Mouse (Mus musculus) thymus, postnatal 4 days (tissue): ENCODE results near the gene Mid1.
"Not testable (repeated sequence)": the region's sequence is repeated elsewhere in the genome, so short reads cannot be mapped to it uniquely, and the experiment has no call there.

Experiments used
- DNase-seq: peaks from one replicate; pipeline ENCODE4 v3.0.0; 2021

Gene Mid1

DNA sequence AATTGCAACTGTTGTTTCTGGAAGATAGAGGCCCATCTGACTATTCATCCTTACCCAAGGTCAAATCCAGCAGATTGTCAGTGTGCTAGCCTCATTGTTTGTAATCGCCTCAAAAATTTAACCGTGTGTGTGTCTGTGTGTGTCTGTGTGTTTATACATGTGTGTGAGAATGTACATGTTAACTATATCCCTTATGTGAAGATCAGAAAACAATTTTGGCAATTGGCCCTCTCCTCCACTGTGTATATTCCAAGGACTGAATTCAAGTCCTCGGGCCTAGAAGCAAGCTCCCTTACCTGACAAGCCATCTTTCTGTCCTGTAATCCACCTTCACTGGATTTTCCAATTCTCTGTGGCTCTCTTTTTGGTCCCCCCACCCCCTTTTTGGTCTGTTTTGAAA is 288.8 kb downstream of the Mid1 start:
- not testable (repeated sequence) for DNase-seq

DNA sequence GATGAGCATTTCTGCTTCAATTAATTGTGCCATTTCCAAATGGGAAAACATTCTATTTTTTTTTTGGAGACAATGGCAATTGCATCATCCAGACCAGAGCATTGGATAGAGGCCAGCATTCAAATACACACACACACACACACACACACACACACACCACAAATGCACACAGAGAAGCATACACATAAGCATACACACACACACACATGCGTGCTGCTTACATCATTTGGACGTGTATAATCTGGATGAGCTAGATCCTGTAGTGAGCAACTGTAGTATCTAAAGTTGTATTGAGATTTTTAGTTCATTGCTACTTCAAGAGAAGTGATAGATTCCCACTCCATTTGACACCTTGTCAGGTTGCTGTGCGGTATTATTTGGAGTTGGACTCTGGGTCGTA is 289.5 kb downstream of the Mid1 start:
- DNase-seq: not testable (repeated sequence)

DNA sequence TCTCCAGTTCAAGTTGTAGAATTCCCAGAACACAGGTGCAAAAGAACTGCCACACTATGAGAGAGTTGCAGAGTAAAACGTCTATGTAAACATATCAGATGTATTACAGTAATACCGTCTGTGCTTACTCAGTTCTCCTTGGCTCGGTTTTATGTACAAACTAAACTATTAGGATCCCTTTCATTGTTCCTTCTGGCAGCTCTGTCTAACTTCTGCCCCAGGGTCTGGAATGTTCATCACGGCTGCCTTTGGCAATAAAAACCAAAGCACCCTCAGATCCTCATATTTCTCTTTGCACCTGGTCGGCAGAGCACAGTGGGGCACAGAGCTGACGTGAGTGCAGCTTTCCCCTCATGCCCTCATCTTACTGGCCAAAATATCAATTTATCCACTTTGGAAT is 290.0 kb downstream of the Mid1 start:
- DNase-seq: not testable (repeated sequence)

DNA sequence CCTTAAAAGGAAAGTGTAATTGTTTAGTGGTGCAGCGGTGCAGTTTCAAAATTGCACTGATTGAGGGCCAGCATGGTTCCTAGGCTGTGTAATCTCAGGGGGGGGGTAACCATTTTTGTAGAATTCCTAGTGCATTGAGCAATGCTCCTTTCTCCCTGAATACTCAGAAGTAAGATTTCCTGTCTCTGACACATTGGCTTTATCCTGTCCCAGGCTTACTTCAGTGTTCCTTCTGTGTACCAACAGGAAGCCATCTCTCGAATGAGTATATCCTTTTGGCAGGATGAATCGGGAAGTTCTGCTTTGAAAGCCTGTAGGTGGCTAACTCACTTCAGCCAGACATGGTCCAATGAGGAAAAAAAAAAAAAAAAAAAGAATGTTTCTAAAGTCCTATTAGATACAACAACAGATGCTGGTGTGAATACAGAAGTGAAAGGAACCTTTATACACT is 290.7 kb downstream of the Mid1 start:
- not testable (repeated sequence) for DNase-seq

DNA sequence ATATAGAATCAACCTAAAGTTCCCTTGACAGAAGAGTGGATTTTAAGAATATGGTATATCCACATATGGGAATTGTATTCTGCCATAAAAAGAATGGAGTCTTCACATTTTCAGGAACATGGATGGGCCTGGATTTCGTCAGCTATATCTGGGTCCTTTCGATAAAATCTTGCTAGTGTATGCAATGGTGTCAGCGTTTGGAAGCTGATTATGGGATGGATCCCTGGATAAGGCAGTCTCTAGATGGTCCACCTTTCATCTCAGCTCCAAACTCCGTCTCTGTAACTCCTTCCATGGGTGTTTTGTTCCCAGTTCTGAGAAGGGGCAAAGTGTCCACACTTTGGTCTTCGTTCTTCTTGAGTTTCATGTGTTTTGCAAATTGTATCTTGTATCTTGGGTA is 291.3 kb downstream of the Mid1 start:
- not testable (repeated sequence) for DNase-seq

DNA sequence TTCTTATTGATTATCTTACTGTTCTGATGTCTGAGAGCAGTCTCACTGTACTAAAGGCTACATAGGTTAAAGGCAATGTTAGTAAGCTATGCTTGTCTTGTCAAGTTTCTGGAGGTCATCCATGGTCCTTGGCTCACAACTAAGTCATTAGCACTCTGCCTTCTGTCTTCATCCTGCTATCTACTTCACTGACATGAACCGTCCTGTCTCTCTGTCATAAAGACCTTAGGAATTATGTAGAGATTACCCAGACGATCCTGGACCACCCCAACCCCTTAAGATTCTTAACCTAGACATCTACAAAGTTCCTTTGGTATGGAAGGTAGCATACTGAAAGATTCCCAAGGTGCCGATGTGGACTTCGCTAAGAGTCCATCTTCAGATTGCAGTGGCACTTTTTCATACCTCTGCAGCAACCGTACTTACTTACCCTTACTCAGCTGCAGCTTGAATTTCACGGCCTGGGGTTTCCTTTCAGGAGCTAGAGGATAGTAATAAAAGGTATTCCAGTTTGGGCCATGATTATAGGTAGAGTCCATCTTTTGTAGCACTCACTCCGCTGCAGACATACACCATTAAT is 292.9 kb downstream of the Mid1 start:
- not testable (repeated sequence) for DNase-seq

DNA sequence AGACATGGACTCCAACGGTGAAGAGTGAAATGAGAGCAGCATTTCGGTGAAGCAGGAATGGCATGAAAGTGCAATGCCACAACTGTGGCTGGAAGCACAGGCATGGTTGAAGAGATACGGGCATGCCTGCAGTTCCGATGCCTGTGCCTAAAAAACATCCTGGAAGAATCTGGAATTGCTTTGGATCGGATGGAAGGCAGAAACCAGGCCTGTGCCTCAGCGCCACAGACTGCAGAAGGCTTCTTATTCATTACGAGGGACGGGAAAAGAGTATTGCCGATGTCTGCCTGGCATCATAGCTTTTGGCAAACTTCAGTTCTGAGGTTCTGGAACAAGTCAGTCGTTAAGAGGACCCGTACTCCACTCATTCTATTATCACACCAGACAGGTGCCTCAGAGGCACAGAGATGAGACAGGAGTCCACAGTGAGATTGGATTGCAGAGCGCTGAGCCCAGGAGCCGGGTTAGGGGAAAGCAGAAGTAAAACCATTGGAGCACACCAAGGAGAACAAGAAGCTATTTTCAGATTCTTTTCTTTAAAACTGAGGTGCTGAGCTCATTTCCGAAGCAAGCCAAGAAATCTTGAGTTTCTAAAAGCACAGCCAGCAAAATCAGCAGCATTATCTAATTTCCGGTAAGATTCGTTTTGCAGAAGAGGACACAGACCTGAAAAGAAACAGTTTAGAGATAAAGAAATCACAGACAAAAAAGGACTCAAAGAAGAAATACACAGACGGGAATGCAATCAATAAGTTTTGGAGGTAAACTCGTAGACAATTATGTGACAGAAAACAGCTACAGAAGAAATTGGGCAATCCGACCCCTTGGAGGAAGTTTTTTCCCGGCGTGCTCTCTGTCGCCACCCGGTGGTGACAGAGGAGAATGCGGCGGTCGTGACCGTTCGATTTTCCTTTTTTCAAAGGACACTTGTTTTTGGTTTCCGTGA is 293.7 kb downstream of the Mid1 start:
- peak; percentile 77 for DNase-seq

DNA sequence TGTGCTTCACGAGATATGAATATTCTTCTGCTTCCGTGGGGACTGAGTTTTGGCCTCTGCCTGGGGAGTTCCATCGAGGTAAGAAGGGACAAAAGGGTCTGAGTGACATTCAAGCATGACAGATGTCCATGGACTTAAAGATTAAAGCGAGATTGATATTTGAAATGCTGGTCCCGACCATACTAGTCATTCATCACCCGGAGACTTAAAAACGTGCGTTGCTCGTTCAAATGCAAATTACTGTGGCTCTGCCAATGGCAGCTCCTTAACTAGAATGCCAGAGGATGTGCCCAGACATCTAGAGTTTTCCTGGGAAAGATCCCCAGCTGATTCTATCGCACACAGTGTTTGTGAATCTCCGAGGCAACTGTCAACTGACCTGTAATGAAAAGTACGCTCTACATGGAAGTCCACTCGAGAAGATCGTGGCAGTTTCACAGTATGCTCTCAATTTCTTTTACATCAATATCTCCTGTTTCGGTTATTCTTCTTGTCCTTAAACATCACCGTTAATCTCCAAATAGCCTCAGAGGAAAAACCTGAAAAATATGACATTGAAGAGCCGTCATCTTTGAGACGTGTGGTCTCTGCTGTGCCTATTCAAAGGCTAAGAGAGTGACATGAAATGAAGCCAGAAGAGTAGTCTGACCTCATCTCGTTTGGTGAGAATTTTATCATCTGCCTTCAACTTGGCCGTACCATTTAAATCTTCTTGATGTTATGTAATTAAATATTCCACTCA is 294.6 kb downstream of the Mid1 start:
- DNase-seq: not testable (repeated sequence)

DNA sequence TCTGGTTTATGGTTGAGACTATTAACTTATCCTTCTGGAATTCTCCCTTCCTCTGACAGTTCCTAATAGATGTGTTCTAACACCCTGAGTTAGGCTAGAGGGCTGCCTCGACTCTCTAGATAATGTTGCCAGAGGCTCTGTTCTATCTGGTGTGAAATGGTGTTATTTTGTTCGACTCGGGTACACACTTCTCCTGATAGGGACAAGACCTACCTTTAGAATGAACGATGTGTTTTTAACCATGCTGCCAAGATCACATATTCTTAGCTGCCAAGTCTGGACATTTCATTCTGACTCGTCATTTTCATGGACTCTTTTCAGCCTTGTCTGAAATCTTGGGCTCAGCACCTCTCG is 295.2 kb downstream of the Mid1 start:
- DNase-seq: not testable (repeated sequence)

DNA sequence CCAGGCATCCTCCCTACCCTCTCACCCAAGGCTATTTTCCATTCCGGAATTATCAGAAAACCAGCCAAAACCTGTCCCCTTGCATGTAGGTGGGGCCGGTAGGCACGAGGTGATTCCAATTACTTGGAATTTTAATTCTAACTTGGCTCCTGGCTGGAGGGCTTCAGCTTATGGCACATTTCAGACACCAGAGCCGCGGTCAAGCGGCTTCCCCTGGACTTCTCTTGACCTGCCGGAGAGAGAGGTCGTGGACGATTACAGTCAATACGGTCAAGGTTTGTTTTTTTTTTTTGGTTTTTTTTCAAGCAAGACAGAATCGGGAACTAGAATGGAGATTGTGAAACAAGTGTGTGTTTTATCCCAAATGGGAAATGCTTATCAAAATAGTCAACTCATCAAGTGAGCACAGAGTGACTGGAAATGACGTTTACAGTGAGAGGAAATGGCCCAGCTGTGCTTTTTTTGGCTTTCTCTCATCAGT is 295.9 kb downstream of the Mid1 start:
- DNase-seq: no peak

DNA sequence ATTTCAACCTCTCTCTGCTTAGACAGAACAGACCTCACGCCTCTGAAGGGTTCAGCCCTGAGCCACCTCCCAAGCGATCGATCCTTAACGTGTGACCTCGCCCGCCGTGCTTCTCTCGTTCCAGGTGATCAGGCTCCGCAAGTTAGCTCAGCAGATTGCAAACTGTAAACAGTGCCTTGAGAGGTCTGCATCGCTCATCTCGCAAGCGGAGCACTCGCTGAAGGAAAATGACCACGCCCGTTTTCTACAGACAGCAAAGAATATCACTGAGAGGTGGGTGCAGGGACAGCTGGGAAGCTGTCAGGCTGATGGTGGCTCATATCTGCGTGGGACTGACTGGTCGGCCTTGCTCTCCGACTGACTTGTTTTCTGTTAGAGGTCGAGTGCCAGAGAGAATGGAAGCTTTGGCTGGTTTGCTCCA is 296.8 kb downstream of the Mid1 start:
- DNase-seq: peak; percentile 19

DNA sequence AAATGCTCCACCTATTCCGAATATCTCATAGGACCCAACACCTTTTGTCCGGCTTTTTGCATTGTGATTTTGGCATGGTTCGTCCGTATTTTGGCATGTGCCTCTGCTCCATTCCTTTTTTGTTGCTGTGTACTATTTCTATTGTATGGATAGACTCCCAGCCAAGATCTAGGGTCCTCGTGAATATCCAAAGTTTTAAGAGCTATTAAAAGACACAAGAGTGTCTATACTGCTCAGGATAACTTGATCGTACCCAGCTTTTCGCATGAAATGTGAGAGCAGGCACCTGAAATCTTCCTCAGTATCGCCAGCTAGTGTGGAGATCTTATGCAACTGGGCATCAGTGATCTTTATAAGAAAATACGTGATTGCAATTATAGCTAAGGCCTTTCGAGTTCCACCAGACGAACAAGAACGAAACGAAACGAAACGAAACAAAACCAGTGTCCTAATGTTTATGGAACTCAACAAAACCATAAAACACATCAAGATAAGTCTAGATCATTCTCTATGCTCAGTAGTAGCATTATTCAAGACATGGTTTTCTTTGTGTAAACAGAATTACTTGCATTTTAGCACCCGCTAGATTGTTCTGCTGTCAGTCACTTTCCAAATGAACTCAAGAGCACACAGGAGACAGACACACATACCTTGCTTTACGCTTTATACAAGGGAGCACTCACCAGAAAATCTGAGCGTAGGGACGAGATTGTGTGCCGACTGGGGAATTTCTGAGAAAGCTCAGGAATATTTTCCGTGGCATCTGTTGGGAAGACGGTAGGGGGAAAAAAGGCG is 297.8 kb downstream of the Mid1 start:
- DNase-seq: not testable (repeated sequence)

DNA sequence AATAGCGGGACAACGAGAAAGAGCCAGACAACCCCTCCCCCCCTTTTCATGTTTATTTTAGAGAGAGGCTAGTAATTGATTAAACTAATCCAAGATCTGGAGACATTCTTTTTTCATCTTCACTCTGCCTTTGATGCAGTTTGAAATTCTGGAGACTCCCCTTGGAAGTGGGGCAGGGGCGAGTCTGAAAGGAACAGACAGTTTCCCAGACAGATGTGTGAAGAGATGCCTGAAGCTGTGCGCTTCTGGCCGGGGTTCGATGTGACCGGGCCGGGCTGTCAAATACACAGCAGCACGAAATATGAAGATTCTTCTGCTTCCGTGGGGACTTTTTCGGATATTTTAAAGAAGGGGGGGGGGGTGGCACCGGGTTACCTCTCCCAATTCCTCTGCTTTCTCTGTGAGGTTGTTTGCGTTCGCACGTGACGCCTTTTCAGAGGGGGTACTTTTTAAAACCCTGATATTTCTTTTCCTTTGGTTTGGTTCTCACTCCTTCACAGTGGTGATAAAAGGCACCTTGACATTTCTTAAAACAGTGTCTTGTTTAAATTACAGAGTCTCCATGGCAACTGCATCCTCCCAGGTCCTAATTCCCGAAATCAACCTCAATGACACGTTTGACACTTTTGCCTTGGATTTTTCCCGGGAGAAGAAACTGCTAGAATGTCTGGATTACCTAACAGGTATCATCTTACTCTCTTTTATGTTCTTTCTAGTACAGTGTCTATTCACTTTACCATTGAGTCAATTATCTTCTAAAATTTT is 298.6 kb downstream of the Mid1 start:
- not testable (repeated sequence) for DNase-seq

DNA sequence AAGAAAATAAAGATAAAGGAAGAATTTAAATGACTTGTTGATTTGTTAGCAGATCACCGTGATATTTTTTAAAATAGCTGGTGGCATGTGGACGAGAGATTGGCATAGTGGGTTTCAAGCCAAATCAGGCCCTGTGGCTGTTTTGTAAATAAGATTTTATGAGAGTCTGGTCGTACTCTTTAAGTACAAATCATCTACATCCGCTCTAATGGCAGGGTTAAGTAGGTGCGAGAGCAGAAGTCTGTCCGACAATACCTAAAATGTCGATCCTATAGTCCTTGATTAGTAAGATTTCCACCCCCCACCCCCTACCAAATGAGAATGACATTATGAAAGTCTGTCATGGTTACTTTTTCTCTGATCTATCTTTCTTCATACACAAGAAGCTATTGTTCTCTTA is 299.3 kb downstream of the Mid1 start:
- not testable (repeated sequence) for DNase-seq

DNA sequence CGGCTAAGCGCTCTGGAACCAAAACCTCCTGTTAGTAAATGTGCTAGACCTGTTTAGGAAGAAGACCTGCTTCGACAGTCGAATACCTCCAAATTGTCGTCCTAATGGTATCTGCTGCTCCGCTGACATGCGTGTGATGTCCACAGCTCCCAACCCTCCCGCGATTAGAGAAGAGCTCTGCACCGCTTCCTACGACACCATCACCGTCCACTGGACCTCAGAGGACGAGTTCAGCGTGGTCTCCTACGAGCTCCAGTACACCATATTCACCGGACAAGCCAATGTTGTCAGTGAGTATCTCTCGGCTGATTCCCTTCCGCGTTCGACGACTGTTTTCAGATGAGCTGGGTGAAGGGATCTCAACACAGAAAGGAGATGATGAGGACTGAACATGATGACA is 299.9 kb downstream of the Mid1 start:
- peak; percentile 27 for DNase-seq

DNA sequence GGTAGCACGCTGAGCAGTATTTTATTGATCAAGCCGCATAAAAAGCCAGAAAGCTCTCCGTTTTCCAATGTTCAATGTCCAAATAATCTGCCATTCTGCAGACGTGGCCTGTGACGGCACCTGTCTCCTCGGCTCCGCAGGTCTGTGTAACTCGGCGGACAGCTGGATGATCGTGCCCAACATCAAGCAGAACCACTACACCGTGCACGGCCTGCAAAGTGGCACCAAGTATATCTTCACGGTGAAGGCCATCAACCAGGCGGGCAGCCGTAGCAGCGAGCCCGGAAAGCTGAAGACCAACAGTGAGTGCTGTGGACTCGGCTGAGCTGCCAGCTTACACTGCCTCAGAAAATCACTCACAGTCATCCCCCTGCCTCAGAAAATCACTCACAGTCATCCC is 300.8 kb downstream of the Mid1 start:
- peak; percentile 60 for DNase-seq

DNA sequence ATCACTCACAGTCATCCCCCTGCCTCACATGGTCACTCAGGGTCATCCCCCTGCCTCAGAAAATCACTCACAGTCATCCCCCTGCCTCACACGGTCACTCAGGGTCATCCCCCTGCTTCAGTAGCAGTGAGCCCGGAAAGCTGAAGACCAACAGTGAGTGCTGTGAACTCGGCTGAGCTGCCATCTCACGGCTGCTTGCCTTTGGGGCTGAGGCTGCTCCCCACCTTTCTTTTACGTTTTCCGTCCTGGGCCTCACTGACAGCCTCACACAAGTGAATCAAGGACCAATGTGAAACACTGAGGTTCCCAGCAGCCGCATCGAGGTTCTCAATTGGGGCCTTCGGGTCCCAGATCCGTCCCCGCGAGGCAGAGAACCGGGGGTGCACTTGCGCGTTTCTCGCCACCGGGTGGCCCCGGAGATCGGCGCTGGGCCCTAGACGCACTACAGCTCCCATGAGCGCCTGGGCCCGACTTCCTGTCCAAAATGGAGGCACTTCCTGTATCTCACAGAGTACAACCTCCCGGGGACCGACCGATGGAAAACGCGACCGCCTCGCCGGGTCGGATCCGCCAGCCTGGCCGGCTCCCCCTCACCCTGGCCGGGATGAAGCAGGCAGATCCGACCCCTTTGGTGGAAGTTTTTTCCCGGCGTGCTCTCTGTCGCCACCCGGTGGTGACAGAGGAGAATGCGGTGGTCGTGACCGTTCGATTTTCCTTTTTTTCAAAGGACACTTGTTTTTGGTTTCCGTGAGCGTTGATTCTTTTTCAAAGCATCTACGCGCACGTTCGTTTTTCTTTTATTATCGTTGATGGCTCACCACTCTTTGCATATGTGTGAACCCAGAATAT is 301.7 kb downstream of the Mid1 start:
- peak; percentile 94 for DNase-seq

DNA sequence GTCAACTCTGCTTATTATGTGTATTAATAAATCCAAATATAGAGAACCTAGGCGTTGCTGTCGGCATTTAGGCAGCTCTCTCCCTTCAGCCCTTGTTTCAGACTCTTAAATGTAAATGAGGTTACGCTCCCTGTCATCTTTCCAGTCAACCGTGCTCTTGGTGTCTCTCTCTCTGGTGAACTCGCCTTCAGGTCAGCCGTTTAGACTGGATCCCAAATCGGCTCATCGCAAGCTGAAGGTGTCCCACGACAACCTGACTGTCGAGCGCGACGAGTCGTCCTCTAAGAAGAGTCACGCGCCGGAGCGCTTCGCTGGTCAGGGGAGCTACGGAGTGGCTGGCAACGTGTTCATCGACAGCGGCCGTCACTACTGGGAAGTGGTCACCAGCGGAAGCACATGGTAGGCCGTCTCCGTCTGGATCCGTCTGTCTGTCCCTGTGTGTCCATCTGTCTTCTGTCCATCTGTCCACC is 302.4 kb downstream of the Mid1 start:
- DNase-seq: peak; percentile 70

DNA sequence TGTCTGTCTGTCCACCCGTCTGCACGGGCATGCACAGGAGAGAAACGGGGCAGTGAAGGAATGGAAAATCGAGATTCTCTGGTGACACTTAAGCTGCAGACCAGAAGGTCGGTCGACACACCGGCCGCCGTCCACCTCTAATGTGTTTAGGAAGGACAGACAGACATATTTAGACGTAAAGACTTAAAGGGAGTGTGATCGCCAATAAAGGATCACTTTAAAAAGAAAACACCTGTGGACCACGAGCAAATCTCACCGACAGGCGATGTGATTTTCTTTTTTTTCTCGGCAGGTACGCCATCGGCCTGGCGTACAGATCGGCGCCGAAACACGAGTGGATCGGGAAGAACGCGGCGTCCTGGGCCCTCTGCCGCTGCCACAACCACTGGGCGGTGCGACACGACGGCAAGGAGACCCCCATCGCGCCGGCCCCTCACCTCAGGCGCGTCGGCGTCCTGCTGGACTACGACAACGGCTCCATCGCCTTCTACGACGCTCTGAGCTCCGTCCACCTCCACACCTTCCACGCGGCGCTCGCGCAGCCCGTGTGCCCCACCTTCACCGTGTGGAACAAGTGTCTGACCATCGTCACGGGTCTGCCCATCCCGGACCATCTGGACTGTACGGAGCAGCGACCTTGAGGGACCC is 303.7 kb downstream of the Mid1 start:
- peak; percentile 71 for DNase-seq

DNA sequence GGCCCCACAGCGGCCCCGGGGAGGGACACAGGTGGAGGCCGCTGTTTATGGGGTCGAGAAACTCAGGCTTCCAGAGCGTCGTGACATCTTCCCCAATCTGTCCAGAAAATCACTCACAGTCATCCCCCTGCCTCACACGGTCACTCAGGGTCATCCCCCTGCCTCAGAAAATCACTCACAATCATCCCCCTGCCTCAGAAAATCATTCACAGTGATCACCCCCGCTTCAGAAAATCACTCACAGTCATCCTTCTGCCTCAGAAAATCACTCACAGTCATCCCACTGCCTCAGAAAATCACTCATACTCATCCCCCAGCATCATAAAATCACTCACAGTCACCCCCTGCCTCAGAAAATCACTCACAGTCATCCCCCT is 304.2 kb downstream of the Mid1 start:
- DNase-seq: not testable (repeated sequence)
